Mouse (Mus musculus) stomach, embryonic 15.5 days (tissue): ENCODE data around the gene Camta1. TPM values are rescaled to one million over a fixed set of nuclear protein-coding genes. Genes with fewer than 3 reads are reported as not detected.
A peak's percentile ranks its signal among the peaks of the same experiment; 100 is the strongest.

Experiments
- ATAC-seq: fragments of 200-750 bp; cut with Nextera tagmentation; 2 replicates; pipeline ENCODE4 v1.8.0; 2017; ENCODE audit warnings: low read depth, moderate number of reproducible peaks, moderate TSS enrichment; ENCODE audit not compliant: insufficient read depth, low FRiP score
- H3K27ac ChIP-seq: fragments of 300-500 bp; sonication (generic); 2 replicates; pipeline ENCODE4 v1.5.1; 2015; ENCODE audit warnings: mild to moderate bottlenecking, inconsistent platforms
- H3K27me3 ChIP-seq: fragments of 300-500 bp; sonication (generic); replicated peaks from 2 replicates; pipeline ENCODE4 v1.6.1; 2015; ENCODE audit warnings: inconsistent platforms
- H3K36me3 ChIP-seq: fragments of 300-500 bp; sonication (generic); 2 replicates; pipeline ENCODE4 v1.6.1; 2015; ENCODE audit warnings: inconsistent platforms
- H3K4me1 ChIP-seq: fragments of 300-500 bp; sonication (generic); 2 replicates; pipeline ENCODE4 v1.6.1; 2015; ENCODE audit warnings: inconsistent platforms
- H3K4me2 ChIP-seq: fragments of 300-500 bp; sonication (generic); 2 replicates; pipeline ENCODE4 v1.6.1; 2015; ENCODE audit warnings: mild to moderate bottlenecking, inconsistent platforms
- H3K4me3 ChIP-seq: fragments of 300-500 bp; sonication (generic); replicated peaks from 2 replicates; pipeline ENCODE4 v1.5.1; 2015; ENCODE audit warnings: inconsistent platforms
- H3K9ac ChIP-seq: fragments of 300-500 bp; sonication (generic); 2 replicates; pipeline ENCODE4 v1.6.1; 2015; ENCODE audit warnings: inconsistent platforms
- H3K9me3 ChIP-seq: fragments of 300-500 bp; sonication (generic); 2 replicates; pipeline ENCODE4 v1.6.1; 2016; ENCODE audit warnings: inconsistent platforms
- WGBS: fragments of 180-500 bp; shearing (Covaris S2); methylation state at CpG from one replicate; pipeline ENCODE4 v1.1.7; 2015; 5-methylcytosine and 5-hydroxymethylcytosine counted together
- polyA plus RNA-seq: library from polyadenylated mRNA; unstranded; fragments of >200 nt; fragmentation: Nextera tagmentation; extraction: Ambion mirVana; gene quantifications from 2 replicates; pipeline ENCODE4 v1.2.1, GENCODE M21; 2015

Camta1 gene
- polyA plus RNA-seq, 1 experiment from 2014 or later, result 63.7 TPM

DNA sequence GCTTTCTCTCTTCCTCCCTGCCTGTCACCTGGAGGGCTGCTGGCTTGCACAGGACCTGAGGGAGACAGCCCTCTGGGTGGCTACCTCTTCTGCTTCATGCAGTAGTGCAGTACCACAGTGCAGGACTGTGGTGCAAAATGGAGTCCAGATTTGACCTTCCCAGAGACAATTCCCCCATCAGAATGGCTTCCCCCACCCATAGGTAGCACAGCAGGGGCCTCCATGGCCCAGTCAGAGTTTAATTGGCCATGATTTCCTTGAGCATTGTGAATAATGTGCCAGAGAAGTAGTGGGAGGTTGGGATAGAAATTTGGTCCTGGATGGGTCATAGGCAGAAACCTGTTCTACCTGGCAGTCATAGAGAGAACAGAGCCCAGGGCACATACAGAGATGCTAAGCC lies 136.8 kb downstream of the Camta1 start:
- Histone ChIP-seq H3K36me3 (no peaks in the 10 kb centered on the region), H3K4me2 (no peak overlapping the region)

DNA sequence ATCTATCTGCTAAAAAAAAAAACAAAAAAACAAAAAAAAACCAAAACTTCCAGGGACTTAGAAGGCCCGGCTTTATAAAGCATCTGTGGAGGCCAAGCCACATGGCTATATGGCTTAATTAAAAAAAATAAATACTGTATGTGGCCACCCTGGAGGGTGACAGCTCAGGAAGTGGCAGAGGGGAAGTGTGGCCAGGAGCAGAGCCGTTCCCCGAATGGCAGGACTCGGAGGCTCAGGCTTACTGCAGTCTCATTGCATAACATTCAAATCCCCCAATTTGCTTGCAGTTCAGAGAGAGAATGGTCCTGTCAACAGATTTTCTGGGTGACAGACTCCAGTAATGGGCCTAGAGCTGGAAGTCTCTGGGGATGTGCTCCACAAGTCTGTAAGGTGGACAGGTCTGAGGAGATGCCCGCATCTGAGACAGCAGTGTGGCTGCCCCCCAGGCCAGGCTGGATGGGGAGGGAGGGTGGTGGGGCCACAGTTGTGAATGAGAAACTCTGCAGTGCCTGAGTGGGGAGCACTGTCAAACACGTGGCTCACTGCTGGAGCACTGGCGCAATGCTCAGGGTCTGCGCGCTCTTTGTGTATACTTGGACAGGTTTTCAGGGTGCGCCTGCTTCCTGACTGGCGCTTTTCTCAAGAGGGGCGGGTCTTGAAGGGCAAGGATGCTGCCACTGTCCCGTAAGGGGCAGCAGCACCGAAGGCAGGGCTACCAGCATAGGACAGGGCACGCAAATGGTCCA lies 140.8 kb downstream of the Camta1 start:
- WGBS, result 82% methylated on average over 15 of the region's 15 CpGs
- H3K4me2 ChIP-seq, result no peak overlapping the region

More for the DNA sequence above, 136.8 kb downstream of the Camta1 start:
- Histone ChIP-seq H3K27me3 (no peaks in the 10 kb centered on the region), H3K9me3 (no peaks in the 10 kb centered on the region), H3K9ac (no peak overlapping the region), H3K4me3 (no peak overlapping the region), H3K4me1 (no peaks in the 10 kb centered on the region), H3K27ac (no peak overlapping the region)
- no peak for ATAC-seq

GRCm38 (mm10) chr4:151718866-151719475 lies 142.7 kb downstream of the Camta1 start:
- Histone ChIP-seq H3K9ac (no peak overlapping the region), H3K36me3 (no peaks in the 10 kb centered on the region), H3K9me3 (no peaks in the 10 kb centered on the region), H3K4me2 (no peak overlapping the region), H3K4me3 (no peak overlapping the region), H3K27ac (no peak overlapping the region), H3K27me3 (no peaks in the 10 kb centered on the region), H3K4me1 (no peaks in the 10 kb centered on the region)
- WGBS, result 30% methylated on average over 21 of the region's 21 CpGs
- peak; percentile 79; the same call in 1 of the 2 replicates for ATAC-seq

More for the DNA sequence above, 140.8 kb downstream of the Camta1 start:
- ATAC-seq, result no peak
- Histone ChIP-seq H3K36me3 (no peaks in the 10 kb centered on the region), H3K27me3 (no peaks in the 10 kb centered on the region), H3K9ac (no peak overlapping the region), H3K27ac (no peak overlapping the region), H3K4me3 (no peak overlapping the region), H3K4me1 (no peaks in the 10 kb centered on the region), H3K9me3 (no peaks in the 10 kb centered on the region)

GRCm38 (mm10) chr4:151717864-151718263 lies 143.8 kb downstream of the Camta1 start:
- no peaks in the 10 kb centered on the region for H3K27me3 ChIP-seq
- H3K36me3 ChIP-seq, result no peaks in the 10 kb centered on the region
- H3K9ac ChIP-seq, result no peak overlapping the region
- no peak overlapping the region for H3K27ac ChIP-seq
- WGBS, result 74% methylated on average over 7 of the region's 7 CpGs
- no peak overlapping the region for H3K4me3 ChIP-seq
- H3K9me3 ChIP-seq, result no peaks in the 10 kb centered on the region
- H3K4me2 ChIP-seq, result no peak overlapping the region
- peak; percentile 56; the same call in 1 of the 2 replicates for ATAC-seq
- no peaks in the 10 kb centered on the region for H3K4me1 ChIP-seq

DNA sequence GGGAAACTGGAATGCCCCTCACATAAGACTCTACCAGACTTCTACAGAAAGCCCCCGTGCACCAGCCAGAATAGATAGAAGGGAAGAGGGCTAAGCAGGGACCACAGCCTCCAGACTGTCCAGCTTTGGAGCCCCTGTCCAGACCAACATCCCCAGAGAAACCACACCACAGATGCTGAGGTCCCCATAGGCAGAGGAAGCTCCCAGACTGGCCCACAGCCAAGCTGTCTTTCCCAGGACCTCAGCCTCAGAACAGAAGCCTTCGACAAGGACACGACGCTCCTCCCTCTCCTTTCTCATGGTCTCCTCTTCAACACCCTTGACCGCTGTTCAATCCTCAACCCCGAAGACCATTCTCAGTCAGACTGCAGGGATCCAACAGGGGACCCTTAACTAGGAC lies 148.0 kb downstream of the Camta1 start:
- no peak for ATAC-seq
- Histone ChIP-seq H3K27ac (no peak overlapping the region), H3K9ac (no peak overlapping the region), H3K4me3 (no peak overlapping the region), H3K36me3 (no peaks in the 10 kb centered on the region), H3K4me1 (peaks cover 7% of the 10 kb centered on the region; the same call in 1 of the 2 replicates), H3K27me3 (no peaks in the 10 kb centered on the region), H3K4me2 (no peak overlapping the region), H3K9me3 (no peaks in the 10 kb centered on the region)
- WGBS, result 88% methylated on average over 6 of the region's 6 CpGs

DNA sequence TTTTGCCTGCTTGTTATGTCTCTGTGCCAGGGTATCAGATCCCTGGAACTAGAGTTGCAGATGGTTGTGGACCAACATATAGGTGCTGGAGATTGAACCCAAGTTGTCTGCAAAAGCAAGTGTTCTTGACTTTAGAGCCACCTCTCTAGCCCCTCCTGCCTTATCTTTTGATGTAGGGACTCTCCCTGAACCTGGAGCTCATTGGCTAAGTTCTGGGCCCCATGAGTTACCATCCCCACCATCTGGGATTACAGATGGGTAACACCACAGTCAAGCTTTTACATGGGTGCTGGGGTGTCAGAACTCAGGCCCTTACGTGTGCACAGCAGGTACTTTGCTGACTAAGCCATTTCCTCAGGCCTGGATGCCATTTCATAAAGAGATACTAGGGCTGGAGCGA lies 150.3 kb downstream of the Camta1 start:
- no peak overlapping the region for H3K4me3 ChIP-seq
- H3K4me1 ChIP-seq, result peaks cover 7% of the 10 kb centered on the region; the same call in 1 of the 2 replicates
- WGBS, result 87% methylated on average over 2 of the region's 2 CpGs
- no peak overlapping the region for H3K9ac ChIP-seq
- H3K36me3 ChIP-seq, result no peaks in the 10 kb centered on the region
- H3K9me3 ChIP-seq, result no peaks in the 10 kb centered on the region
- no peak overlapping the region for H3K27ac ChIP-seq
- H3K27me3 ChIP-seq, result no peaks in the 10 kb centered on the region
- no peak for ATAC-seq
- no peak overlapping the region for H3K4me2 ChIP-seq

- Histone ChIP-seq H3K9me3 (no peaks in the 10 kb centered on the region), H3K9ac (no peak overlapping the region), H3K4me1 (peaks cover 7% of the 10 kb centered on the region; the same call in 1 of the 2 replicates), H3K36me3 (no peaks in the 10 kb centered on the region), H3K27ac (0 out of 2 replicates have a peak overlapping the region, but pooled peaks have one; percentile 7), H3K27me3 (no peaks in the 10 kb centered on the region), H3K4me3 (no peak overlapping the region), H3K4me2 (no peak overlapping the region)
- 26% methylated on average over 7 of the region's 7 CpGs for WGBS
- ATAC-seq, result no peak
These were observed 151.2 kb downstream of the Camta1 start for GRCm38 (mm10) chr4:151710522-151710921.

DNA sequence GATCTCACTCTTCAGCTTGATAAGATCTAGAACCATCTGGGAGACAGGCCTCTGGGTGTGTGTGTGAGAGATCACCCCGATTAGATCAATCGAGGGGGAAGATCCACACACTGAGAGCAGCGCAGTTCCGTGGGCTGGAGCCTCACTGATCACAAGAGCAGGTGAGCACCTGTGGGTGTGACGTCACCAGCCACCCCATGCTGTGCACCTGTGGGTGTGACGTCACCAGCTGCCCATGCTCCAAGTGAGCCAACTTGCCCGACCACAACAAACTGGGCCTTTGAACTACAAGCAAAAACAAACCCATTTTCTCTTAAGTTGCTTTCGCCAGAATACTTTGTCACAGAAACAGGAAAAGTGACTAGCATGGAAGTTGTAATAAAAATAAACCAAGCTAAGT lies 152.4 kb downstream of the Camta1 start:
- 81% methylated on average over 8 of the region's 8 CpGs for WGBS
- peaks cover 7% of the 10 kb centered on the region; the same call in 1 of the 2 replicates for H3K4me1 ChIP-seq
- H3K4me3 ChIP-seq, result no peak overlapping the region
- no peaks in the 10 kb centered on the region for H3K27me3 ChIP-seq
- no peak overlapping the region for H3K4me2 ChIP-seq
- H3K36me3 ChIP-seq, result no peaks in the 10 kb centered on the region
- ATAC-seq, result no peak
- H3K27ac ChIP-seq, result no peak overlapping the region
- no peak overlapping the region for H3K9ac ChIP-seq
- no peaks in the 10 kb centered on the region for H3K9me3 ChIP-seq

- ATAC-seq, result peak; percentile 39; the same call in 1 of the 2 replicates
- Histone ChIP-seq H3K4me2 (no peak overlapping the region), H3K9ac (no peak overlapping the region), H3K4me3 (no peak overlapping the region), H3K36me3 (no peaks in the 10 kb centered on the region), H3K4me1 (no peaks in the 10 kb centered on the region), H3K9me3 (no peaks in the 10 kb centered on the region), H3K27me3 (no peaks in the 10 kb centered on the region), H3K27ac (no peak overlapping the region)
- 83% methylated on average over 14 of the region's 14 CpGs for WGBS
These were observed 158.5 kb downstream of the Camta1 start for GRCm38 (mm10) chr4:151703069-151703735.

GRCm38 (mm10) chr4:151702463-151702862 lies 159.2 kb downstream of the Camta1 start:
- no peak overlapping the region for H3K27ac ChIP-seq
- H3K9ac ChIP-seq, result no peak overlapping the region
- no peaks in the 10 kb centered on the region for H3K4me1 ChIP-seq
- no peaks in the 10 kb centered on the region for H3K36me3 ChIP-seq
- ATAC-seq, result no peak
- no peaks in the 10 kb centered on the region for H3K9me3 ChIP-seq
- H3K27me3 ChIP-seq, result no peaks in the 10 kb centered on the region
- no peak overlapping the region for H3K4me2 ChIP-seq
- no peak overlapping the region for H3K4me3 ChIP-seq
- 91% methylated on average over 11 of the region's 11 CpGs for WGBS

DNA sequence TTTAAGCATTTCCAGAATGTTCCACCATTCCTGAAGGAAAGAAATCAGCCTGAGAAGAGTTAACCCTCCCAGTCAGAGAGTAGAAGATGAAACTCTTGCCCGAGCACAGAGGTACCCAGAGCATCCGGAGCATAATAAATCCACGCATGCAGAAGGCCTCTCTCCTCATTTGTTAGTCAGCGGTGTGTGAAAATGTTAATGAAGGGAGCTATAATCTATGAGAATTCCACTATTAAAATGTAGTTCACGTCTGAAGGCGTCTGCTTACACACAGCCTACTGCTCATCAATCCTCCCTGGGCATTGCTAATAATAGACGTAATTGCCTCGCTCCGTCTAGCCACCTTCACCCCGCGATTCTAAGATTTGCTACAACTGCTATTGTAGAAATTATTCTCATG lies 165.7 kb downstream of the Camta1 start:
- H3K4me1 ChIP-seq, result no peaks in the 10 kb centered on the region
- no peak overlapping the region for H3K4me3 ChIP-seq
- H3K36me3 ChIP-seq, result no peaks in the 10 kb centered on the region
- H3K4me2 ChIP-seq, result no peak overlapping the region
- H3K27ac ChIP-seq, result no peak overlapping the region
- no peak for ATAC-seq
- 83% methylated on average over 11 of the region's 11 CpGs for WGBS
- no peak overlapping the region for H3K9ac ChIP-seq
- no peaks in the 10 kb centered on the region for H3K27me3 ChIP-seq
- no peaks in the 10 kb centered on the region for H3K9me3 ChIP-seq

DNA sequence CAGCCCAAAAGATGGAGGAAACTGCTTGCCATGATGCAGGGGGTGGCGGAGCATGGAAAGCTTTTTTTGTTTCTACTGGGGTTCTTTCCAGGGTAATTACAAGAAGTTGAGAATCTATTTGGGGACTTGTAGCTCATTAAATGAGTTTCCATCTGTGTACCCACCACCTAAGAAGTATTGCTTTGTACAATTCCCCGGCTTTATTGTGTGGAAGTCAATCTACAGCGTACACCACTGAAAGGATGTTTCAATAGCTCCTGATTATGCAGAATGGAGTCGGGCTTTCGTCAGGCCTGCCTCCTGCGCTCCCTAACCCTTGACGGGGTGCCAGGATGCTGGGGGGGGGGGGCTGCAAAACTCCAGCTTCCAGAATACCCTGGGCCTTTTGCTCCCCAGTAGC lies 167.1 kb downstream of the Camta1 start:
- H3K27ac ChIP-seq, result no peak overlapping the region
- no peak overlapping the region for H3K4me2 ChIP-seq
- no peaks in the 10 kb centered on the region for H3K36me3 ChIP-seq
- H3K27me3 ChIP-seq, result no peaks in the 10 kb centered on the region
- no peak overlapping the region for H3K9ac ChIP-seq
- no peak for ATAC-seq
- no peak overlapping the region for H3K4me3 ChIP-seq
- H3K9me3 ChIP-seq, result no peaks in the 10 kb centered on the region
- H3K4me1 ChIP-seq, result no peaks in the 10 kb centered on the region
- 88% methylated on average over 7 of the region's 7 CpGs for WGBS
